Mouse (Mus musculus) MEL (cell line): Measurements from ENCODE around the gene Tacc3. TPM values are rescaled to one million over a fixed set of nuclear protein-coding genes. Genes with fewer than 3 reads are reported as not detected.

Experiments
- DNase-seq: peaks from one replicate; pipeline ENCODE4 v3.0.0; 2011; ENCODE audit warnings: low read depth, low spot score
- H3K27ac ChIP-seq: 2 replicates; pipeline ENCODE4 v1.5.1; 2012; ENCODE audit warnings: low read depth, mild to moderate bottlenecking, control low read depth, low read length, moderate library complexity; ENCODE audit not compliant: control insufficient read depth
- H3K27me3 ChIP-seq, 2 experiments: fragments of 150-350 bp in 1 of 2; sonication (generic) in 1 of 2; 2 replicates each; pipeline ENCODE4 v1.6.1; 2012; ENCODE audit warnings: low read length in 2 of 2, mild to moderate bottlenecking in 2 of 2, improper control_type of control experiment in 1 of 2, moderate library complexity in 1 of 2; ENCODE audit not compliant: insufficient read depth in 2 of 2, control insufficient read depth in 1 of 2
- H3K36me3 ChIP-seq, 2 experiments: 2 replicates each; pipeline ENCODE4 v1.6.1; 2012 to 2014; ENCODE audit warnings: low read length in 2 of 2, improper control_type of control experiment in 1 of 2, inconsistent platforms in 1 of 2, mild to moderate bottlenecking in 1 of 2; ENCODE audit not compliant: insufficient read depth in 2 of 2, control insufficient read depth in 1 of 2
- H3K4me1 ChIP-seq, 2 experiments: fragments of 150-350 bp in 1 of 2; sonication (generic) in 1 of 2; 2 replicates each; pipeline ENCODE4 v1.6.1; 2012; ENCODE audit warnings: low read length in 2 of 2, improper control_type of control experiment in 1 of 2, mild to moderate bottlenecking in 1 of 2; ENCODE audit not compliant: insufficient read depth in 2 of 2, control insufficient read depth in 1 of 2
- H3K4me3 ChIP-seq, 2 experiments: fragments of 150-350 bp in 1 of 2; sonication (generic) in 1 of 2; 2 replicates each; pipeline ENCODE4 v1.5.1; 2012; ENCODE audit warnings: low read depth in 2 of 2, low read length in 2 of 2, mild to moderate bottlenecking in 2 of 2, moderate library complexity in 2 of 2, control low read depth in 1 of 2, improper control_type of control experiment in 1 of 2; ENCODE audit not compliant: control insufficient read depth in 1 of 2, insufficient read depth in 1 of 2
- H3K79me2 ChIP-seq: 2 replicates; pipeline ENCODE4 v1.6.1; 2012; ENCODE audit warnings: mild to moderate bottlenecking, low read length, moderate library complexity; ENCODE audit not compliant: control insufficient read depth, poor library complexity, insufficient read depth
- H3K9ac ChIP-seq: 2 replicates; pipeline ENCODE4 v1.6.1; 2012; ENCODE audit warnings: low read depth, mild to moderate bottlenecking, control low read depth, low read length, moderate library complexity; ENCODE audit not compliant: control insufficient read depth, poor library complexity, severe bottlenecking
- H3K9me3 ChIP-seq: fragments of 150-350 bp; sonication (generic); replicated peaks from 2 replicates; pipeline ENCODE4 v1.6.1; 2012; ENCODE audit warnings: mild to moderate bottlenecking, low read length, improper control_type of control experiment, moderate library complexity; ENCODE audit not compliant: insufficient read depth
- BHLHE40 ChIP-seq: IDR thresholded peaks from 2 replicates; pipeline ENCODE4 v1.6.1; 2012; ENCODE audit warnings: low read depth, mild to moderate bottlenecking, inconsistent platforms, low read length, improper control_type of control experiment, borderline replicate concordance
- CHD1 ChIP-seq: IDR thresholded peaks from 2 replicates; pipeline ENCODE4 v1.6.1; 2012; ENCODE audit warnings: low read depth, mild to moderate bottlenecking, inconsistent platforms, low read length, improper control_type of control experiment
- CHD2 ChIP-seq: IDR thresholded peaks from 2 replicates; pipeline ENCODE4 v1.6.1; 2011; ENCODE audit warnings: low read length, improper control_type of control experiment
- CTCF ChIP-seq, 3 experiments: IDR thresholded peaks in 2 of 3; conservative IDR thresholded peaks in 1 of 3; 2 replicates each; pipeline ENCODE4 v1.5.1; 2011 to 2012; ENCODE audit warnings: low read length in 3 of 3, low read depth in 2 of 3, mild to moderate bottlenecking in 2 of 3, improper control_type of control experiment in 1 of 3, inconsistent platforms in 1 of 3, mixed read lengths in 1 of 3, moderate library complexity in 1 of 3; ENCODE audit not compliant: control insufficient read depth in 1 of 3, insufficient read depth in 1 of 3, poor library complexity in 1 of 3, severe bottlenecking in 1 of 3
- E2F4 ChIP-seq: IDR thresholded peaks from 2 replicates; pipeline ENCODE4 v1.6.1; 2011; ENCODE audit warnings: low read depth, low read length, improper control_type of control experiment, borderline replicate concordance
- ELF1 ChIP-seq: IDR thresholded peaks from 2 replicates; pipeline ENCODE4 v1.6.1; 2014; ENCODE audit warnings: low read depth, mild to moderate bottlenecking, inconsistent platforms, low read length, improper control_type of control experiment, moderate library complexity
- EP300 ChIP-seq, 2 experiments: IDR thresholded peaks; 2 replicates each; pipeline ENCODE4 v1.6.1; 2011; ENCODE audit warnings: improper control_type of control experiment in 2 of 2, low read length in 2 of 2, low read depth in 1 of 2, mild to moderate bottlenecking in 1 of 2
- ETS1 ChIP-seq: IDR thresholded peaks from 2 replicates; pipeline ENCODE4 v1.6.1; 2012; ENCODE audit warnings: low read depth, mild to moderate bottlenecking, inconsistent platforms, low read length, improper control_type of control experiment, moderate library complexity
- GATA1 ChIP-seq: IDR thresholded peaks from 2 replicates; pipeline ENCODE4 v1.6.1; 2011; ENCODE audit warnings: low read depth, low read length, improper control_type of control experiment
- HCFC1 ChIP-seq: IDR thresholded peaks from 2 replicates; pipeline ENCODE4 v1.6.1; 2012; ENCODE audit warnings: low read depth, mild to moderate bottlenecking, inconsistent platforms, low read length, improper control_type of control experiment, moderate library complexity
- JUND ChIP-seq: IDR thresholded peaks from 2 replicates; pipeline ENCODE4 v1.6.1; 2011; ENCODE audit warnings: low read depth, mild to moderate bottlenecking, improper control_type of control experiment, low read length
- KAT2A ChIP-seq: conservative IDR thresholded peaks from 2 replicates; pipeline ENCODE4 v1.6.1; 2012; ENCODE audit warnings: low read depth, low read length, improper control_type of control experiment, inconsistent platforms
- MAFK ChIP-seq: IDR thresholded peaks from 2 replicates; pipeline ENCODE4 v1.6.1; 2011; ENCODE audit warnings: low read depth, mild to moderate bottlenecking, low read length, improper control_type of control experiment, borderline replicate concordance
- MAX ChIP-seq: IDR thresholded peaks from 2 replicates; pipeline ENCODE4 v1.6.1; 2011; ENCODE audit warnings: low read length, improper control_type of control experiment
- MAZ ChIP-seq: IDR thresholded peaks from 2 replicates; pipeline ENCODE4 v1.6.1; 2012; ENCODE audit warnings: low read depth, mild to moderate bottlenecking, inconsistent platforms, low read length, improper control_type of control experiment
- MEF2A ChIP-seq: IDR thresholded peaks from 2 replicates; pipeline ENCODE4 v1.6.1; 2014; ENCODE audit warnings: low read depth, mild to moderate bottlenecking, inconsistent platforms, low read length, improper control_type of control experiment; ENCODE audit not compliant: poor library complexity, insufficient replicate concordance, severe bottlenecking; ENCODE audit errors: extremely low read depth
- MXI1 ChIP-seq: IDR thresholded peaks from 2 replicates; pipeline ENCODE4 v1.6.1; 2011; ENCODE audit warnings: mild to moderate bottlenecking, low read depth, low read length, improper control_type of control experiment
- MYB ChIP-seq: IDR thresholded peaks from 2 replicates; pipeline ENCODE4 v1.6.1; 2011; ENCODE audit warnings: mild to moderate bottlenecking, low read depth, low read length, improper control_type of control experiment
- MYC ChIP-seq: IDR thresholded peaks from 2 replicates; pipeline ENCODE4 v1.6.1; 2011; ENCODE audit warnings: low read depth, mild to moderate bottlenecking, low read length, improper control_type of control experiment, moderate library complexity
- NELFE ChIP-seq: IDR thresholded peaks from 2 replicates; pipeline ENCODE4 v1.6.1; 2011; ENCODE audit warnings: low read depth, low read length, improper control_type of control experiment
- POLR2A ChIP-seq, 2 experiments: IDR thresholded peaks; 2 replicates each; pipeline ENCODE4 v1.6.1; 2011 to 2012; ENCODE audit warnings: low read length in 2 of 2, mild to moderate bottlenecking in 2 of 2, control low read depth in 1 of 2, improper control_type of control experiment in 1 of 2, low read depth in 1 of 2, moderate library complexity in 1 of 2; ENCODE audit not compliant: control insufficient read depth in 1 of 2, insufficient read depth in 1 of 2, poor library complexity in 1 of 2
- POLR2AphosphoS2 ChIP-seq: IDR thresholded peaks from 2 replicates; pipeline ENCODE4 v1.6.1; 2011; ENCODE audit warnings: low read length, improper control_type of control experiment
- POLR2AphosphoS5 ChIP-seq: IDR thresholded peaks from 2 replicates; pipeline ENCODE4 v1.6.1; 2012; ENCODE audit warnings: low read depth, borderline replicate concordance, mild to moderate bottlenecking, inconsistent platforms, low read length, moderate library complexity, mixed read lengths
- RAD21 ChIP-seq: IDR thresholded peaks from 2 replicates; pipeline ENCODE4 v1.6.1; 2011; ENCODE audit warnings: mild to moderate bottlenecking, low read depth, low read length, improper control_type of control experiment
- RCOR1 ChIP-seq: IDR thresholded peaks from 2 replicates; pipeline ENCODE4 v1.6.1; 2012; ENCODE audit warnings: low read depth, mild to moderate bottlenecking, inconsistent platforms, low read length, improper control_type of control experiment
- SIN3A ChIP-seq: IDR thresholded peaks from 2 replicates; pipeline ENCODE4 v1.6.1; 2012; ENCODE audit warnings: low read length, improper control_type of control experiment, inconsistent platforms
- SMC3 ChIP-seq: IDR thresholded peaks from 2 replicates; pipeline ENCODE4 v1.6.1; 2011; ENCODE audit warnings: low read depth, low read length, improper control_type of control experiment
- TAL1 ChIP-seq: IDR thresholded peaks from 2 replicates; pipeline ENCODE4 v1.6.1; 2012; ENCODE audit warnings: mild to moderate bottlenecking, inconsistent platforms, low read length, moderate library complexity, mixed read lengths
- TBP ChIP-seq: IDR thresholded peaks from 2 replicates; pipeline ENCODE4 v1.8.0; 2011; ENCODE audit warnings: low read depth, low read length, improper control_type of control experiment
- TCF12 ChIP-seq: IDR thresholded peaks from 2 replicates; pipeline ENCODE4 v1.6.1; 2014; ENCODE audit warnings: low read depth, mild to moderate bottlenecking, inconsistent platforms, low read length, improper control_type of control experiment, moderate library complexity
- UBTF ChIP-seq: IDR thresholded peaks from 2 replicates; pipeline ENCODE4 v1.6.1; 2012; ENCODE audit warnings: low read depth, mild to moderate bottlenecking, inconsistent platforms, low read length, improper control_type of control experiment, moderate library complexity, borderline replicate concordance; ENCODE audit not compliant: insufficient read depth
- USF1 ChIP-seq: IDR thresholded peaks from 2 replicates; pipeline ENCODE4 v1.6.1; 2014; ENCODE audit warnings: low read depth, mild to moderate bottlenecking, inconsistent platforms, low read length, improper control_type of control experiment, moderate library complexity
- USF2 ChIP-seq, 2 experiments: IDR thresholded peaks; 2 replicates each; pipeline ENCODE4 v1.6.1; 2011 to 2012; ENCODE audit warnings: improper control_type of control experiment in 2 of 2, low read length in 2 of 2, borderline replicate concordance in 1 of 2, inconsistent platforms in 1 of 2, low read depth in 1 of 2, mild to moderate bottlenecking in 1 of 2; ENCODE audit not compliant: insufficient read depth in 1 of 2
- ZC3H11A ChIP-seq: IDR thresholded peaks from 2 replicates; pipeline ENCODE4 v1.6.1; 2012; ENCODE audit warnings: low read depth, mild to moderate bottlenecking, inconsistent platforms, low read length, improper control_type of control experiment
- ZKSCAN1 ChIP-seq: IDR thresholded peaks from 2 replicates; pipeline ENCODE4 v1.6.1; 2012; ENCODE audit warnings: low read depth, mild to moderate bottlenecking, inconsistent platforms, low read length, improper control_type of control experiment, moderate library complexity
- ZMIZ1 ChIP-seq: IDR thresholded peaks from 2 replicates; pipeline ENCODE4 v1.6.1; 2012; ENCODE audit warnings: low read depth, mild to moderate bottlenecking, inconsistent platforms, low read length, improper control_type of control experiment, moderate library complexity
- ZNF384 ChIP-seq: IDR thresholded peaks from 2 replicates; pipeline ENCODE4 v1.6.1; 2012; ENCODE audit warnings: low read depth, mild to moderate bottlenecking, inconsistent platforms, low read length, improper control_type of control experiment
- polyA plus RNA-seq, 2 experiments: library from polyadenylated mRNA; stranded (reverse) in 1 of 2; unstranded in 1 of 2; fragments of >175 nt in 1 of 2; fragments of >200 nt in 1 of 2; gene quantifications; 2 replicates each; pipeline versions ENCODE4 v1.2.1 to v1.2.4; 2012; ENCODE audit warnings: low replicate concordance in 2 of 2, low read depth in 1 of 2; ENCODE audit not compliant: insufficient read length in 2 of 2, insufficient read depth in 1 of 2, missing spikeins in 1 of 2
- total RNA-seq: library from RNA; depleted of rRNA; stranded (reverse); fragments of 300-350 nt; gene quantifications from 2 replicates; pipeline ENCODE4 v1.2.3, GENCODE M21; 2012

Gene Tacc3
- total and polyA plus RNA-seq, 3 experiments = 149 to 609 (median 165) TPM

GRCm38 (mm10) chr5:33683897-33684652 is 26.1 kb downstream of the Tacc3 start:
- H3K9ac ChIP-seq = peak overlapping the region; percentile 14
- peak; percentile 81 for DNase-seq
- peaks cover 23 to 45% of the 10 kb centered on the region in 2 experiments for H3K4me1 ChIP-seq
- H3K27me3 ChIP-seq = no peaks in the 10 kb centered on the region
- peaks cover 0 to 25% of the 10 kb centered on the region in 2 experiments; a peak in 2 of 4 replicates for H3K36me3 ChIP-seq
- no peak overlapping the region for H3K4me3 ChIP-seq
- 0 out of 2 replicates have a peak overlapping the region, but pooled peaks have one; percentile 17 for H3K27ac ChIP-seq
- no peaks in the 10 kb centered on the region for H3K9me3 ChIP-seq
- H3K79me2 ChIP-seq = no peaks in the 10 kb centered on the region
- TF ChIP-seq ZC3H11A (peak; percentile 63), CHD1 (no peak), NELFE (no peak), TBP (no peak), ELF1 (no peak), MAZ (no peak), UBTF (no peak), ZKSCAN1 (peak; percentile 98), USF2 (IDR thresholded peaks at IDR 0.05; ENCODE audit: borderline replicate concordance in 1 of 2, insufficient read depth in 1 of 2, low read depth in 1 of 2, low read length in 2 of 2) (no peak), JUND (no peak), MEF2A (no peak), RAD21 (peak; percentile 68), CHD2 (no peak), CTCF (IDR thresholded peaks at IDR 0.05 in 2 of 3, conservative IDR thresholded peaks at IDR 0.05 in 1 of 3; ENCODE audit: control insufficient read depth in 1 of 3, insufficient read depth in 1 of 3, low read depth in 2 of 3, low read length in 3 of 3, poor library complexity in 1 of 3, severe bottlenecking in 1 of 3) (peak; percentile 46 to 84 (median 79)), POLR2AphosphoS5 (no peak), MAX (no peak), MXI1 (no peak), ZNF384 (no peak), MYC (no peak), ZMIZ1 (no peak), SIN3A (no peak), USF1 (no peak), POLR2AphosphoS2 (no peak), MAFK (no peak), TAL1 (no peak), ETS1 (no peak), HCFC1 (no peak), MYB (no peak), BHLHE40 (no peak), GATA1 (no peak), E2F4 (no peak), SMC3 (peak; percentile 88), TCF12 (no peak), EP300 (IDR thresholded peaks at IDR 0.05; ENCODE audit: low read depth in 1 of 2, low read length in 2 of 2) (no peak), POLR2A (IDR thresholded peaks at IDR 0.05; ENCODE audit: control insufficient read depth in 1 of 2, insufficient read depth in 1 of 2, low read depth in 1 of 2, low read length in 2 of 2, poor library complexity in 1 of 2) (no peak), KAT2A (no peak), RCOR1 (no peak)
